Mouse (Mus musculus): Measurements from ENCODE around the gene Tpst2. TPM values are rescaled to one million over a fixed set of nuclear protein-coding genes. Genes with fewer than 3 reads are reported as not detected.

Tpst2 gene
- polyA plus RNA-seq, 1 experiment = 37.6 TPM

- Histone ChIP-seq H3K4me1 (ENCODE audit: control insufficient read depth, insufficient read depth, low read length) (peaks cover 3% of the 10 kb centered on the region; the same call in 1 of the 2 replicates), H3K27ac (ENCODE audit: insufficient read depth, low read depth, low read length) (no peak overlapping the region), H3K4me3 (ENCODE audit: insufficient read depth, low read depth, low read length) (no peak overlapping the region), H3K36me3 (ENCODE audit: control insufficient read depth, insufficient read depth, low read length) (no peaks in the 10 kb centered on the region), H3K27me3 (replicated peaks; ENCODE audit: control insufficient read depth, insufficient read depth, low read length) (no peaks in the 10 kb centered on the region)
- TF ChIP-seq CTCF (conservative IDR thresholded peaks at IDR 0.05; ENCODE audit: insufficient read depth, insufficient read length, low read depth, low read length) = no peak
- TF ChIP-seq POLR2A (IDR thresholded peaks at IDR 0.05; ENCODE audit: low read depth, low read length) = no peak
- DNase-seq = no peak
- 86% methylated on average over 4 of the region's 4 CpGs for WGBS
These were observed 44.9 kb downstream of the Tpst2 start for GRCm38 (mm10) chr5:112321376-112321775.

- no peak for DNase-seq
- WGBS = 71% methylated on average over 6 of the region's 6 CpGs
- no peaks in the 10 kb centered on the region for H3K36me3 ChIP-seq (ENCODE audit: control insufficient read depth, insufficient read depth, low read length)
These were observed 46.8 kb downstream of the Tpst2 start for GRCm38 (mm10) chr5:112323246-112323645.

GRCm38 (mm10) chr5:112324637-112325545, 48.4 kb downstream of the Tpst2 start:
- TF ChIP-seq POLR2A (IDR thresholded peaks at IDR 0.05; ENCODE audit: low read depth, low read length) (no peak), CTCF (conservative IDR thresholded peaks at IDR 0.05; ENCODE audit: insufficient read depth, insufficient read length, low read depth, low read length) (no peak)
- WGBS = 10% methylated on average over 24 of the region's 24 CpGs
- peak overlapping the region; percentile 3; the same call in 1 of the 2 replicates for H3K4me3 ChIP-seq (ENCODE audit: insufficient read depth, low read depth, low read length)
- peak; percentile 52 for DNase-seq
- H3K27me3 ChIP-seq (replicated peaks; ENCODE audit: control insufficient read depth, insufficient read depth, low read length) = no peaks in the 10 kb centered on the region
- H3K4me1 ChIP-seq (ENCODE audit: control insufficient read depth, insufficient read depth, low read length) = peaks cover 3% of the 10 kb centered on the region; the same call in 1 of the 2 replicates
- H3K36me3 ChIP-seq (ENCODE audit: control insufficient read depth, insufficient read depth, low read length) = no peaks in the 10 kb centered on the region
- H3K27ac ChIP-seq (ENCODE audit: insufficient read depth, low read depth, low read length) = no peak overlapping the region

More at GRCm38 (mm10) chr5:112323246-112323645, 46.8 kb downstream of the Tpst2 start:
- no peak overlapping the region for H3K27ac ChIP-seq (ENCODE audit: insufficient read depth, low read depth, low read length)
- no peaks in the 10 kb centered on the region for H3K27me3 ChIP-seq (replicated peaks; ENCODE audit: control insufficient read depth, insufficient read depth, low read length)
- TF ChIP-seq CTCF (conservative IDR thresholded peaks at IDR 0.05; ENCODE audit: insufficient read depth, insufficient read length, low read depth, low read length) (no peak), POLR2A (IDR thresholded peaks at IDR 0.05; ENCODE audit: low read depth, low read length) (no peak)
- no peak overlapping the region for H3K4me3 ChIP-seq (ENCODE audit: insufficient read depth, low read depth, low read length)
- H3K4me1 ChIP-seq (ENCODE audit: control insufficient read depth, insufficient read depth, low read length) = peaks cover 3% of the 10 kb centered on the region; the same call in 1 of the 2 replicates

- Histone ChIP-seq H3K27ac (ENCODE audit: insufficient read depth, low read depth, low read length) (peak within 1 kb of the TSS; percentile 71), H3K4me1 (ENCODE audit: control insufficient read depth, insufficient read depth, low read length) (peaks cover 3% of the 10 kb centered on the region; the same call in 1 of the 2 replicates), H3K27me3 (replicated peaks; ENCODE audit: control insufficient read depth, insufficient read depth, low read length) (no peaks in the 10 kb centered on the region), H3K36me3 (ENCODE audit: control insufficient read depth, insufficient read depth, low read length) (no peaks in the 10 kb centered on the region), H3K4me3 (ENCODE audit: insufficient read depth, low read depth, low read length) (peak within 1 kb of the TSS; percentile 96)
- 7% methylated on average over 48 of the region's 48 CpGs for WGBS
- DNase-seq = peak; percentile 97
- 0 out of 2 replicates have a peak, but pooled peaks have one; percentile 23 for TF ChIP-seq CTCF (conservative IDR thresholded peaks at IDR 0.05; ENCODE audit: insufficient read depth, insufficient read length, low read depth, low read length)
- TF ChIP-seq POLR2A (IDR thresholded peaks at IDR 0.05; ENCODE audit: low read depth, low read length) = peak; percentile 64
These were observed 49.3 kb downstream of the Tpst2 start, which contains the start of gene Tfip11 for GRCm38 (mm10) chr5:112325546-112326445. Gene Tfip11 (plus strand): TSS chr5:112326358.

GRCm38 (mm10) chr5:112326446-112327009, 50.0 kb downstream of the Tpst2 start:
- peak overlapping the region; percentile 96 for H3K4me3 ChIP-seq (ENCODE audit: insufficient read depth, low read depth, low read length)
- no peaks in the 10 kb centered on the region for H3K36me3 ChIP-seq (ENCODE audit: control insufficient read depth, insufficient read depth, low read length)
- no peak for TF ChIP-seq CTCF (conservative IDR thresholded peaks at IDR 0.05; ENCODE audit: insufficient read depth, insufficient read length, low read depth, low read length)
- no peak for TF ChIP-seq POLR2A (IDR thresholded peaks at IDR 0.05; ENCODE audit: low read depth, low read length)
- DNase-seq = no peak
- H3K27me3 ChIP-seq (replicated peaks; ENCODE audit: control insufficient read depth, insufficient read depth, low read length) = no peaks in the 10 kb centered on the region
- under 1% methylated on average over 33 of the region's 33 CpGs for WGBS
- peaks cover 3% of the 10 kb centered on the region; the same call in 1 of the 2 replicates for H3K4me1 ChIP-seq (ENCODE audit: control insufficient read depth, insufficient read depth, low read length)
- H3K27ac ChIP-seq (ENCODE audit: insufficient read depth, low read depth, low read length) = no peak overlapping the region

- TF ChIP-seq CTCF (conservative IDR thresholded peaks at IDR 0.05; ENCODE audit: insufficient read depth, insufficient read length, low read depth, low read length) (no peak), POLR2A (IDR thresholded peaks at IDR 0.05; ENCODE audit: low read depth, low read length) (no peak)
- DNase-seq = no peak
- Histone ChIP-seq H3K27me3 (replicated peaks; ENCODE audit: control insufficient read depth, insufficient read depth, low read length) (no peaks in the 10 kb centered on the region), H3K4me3 (ENCODE audit: insufficient read depth, low read depth, low read length) (no peak overlapping the region), H3K27ac (ENCODE audit: insufficient read depth, low read depth, low read length) (no peak overlapping the region), H3K4me1 (ENCODE audit: control insufficient read depth, insufficient read depth, low read length) (peaks cover 3% of the 10 kb centered on the region; the same call in 1 of the 2 replicates), H3K36me3 (ENCODE audit: control insufficient read depth, insufficient read depth, low read length) (peaks cover 1% of the 10 kb centered on the region; the same call in 1 of the 2 replicates)
- WGBS = 91% methylated on average over 15 of the region's 15 CpGs
These were observed 51.4 kb downstream of the Tpst2 start for GRCm38 (mm10) chr5:112327854-112328253.

All from kidney, adult 2 months (tissue).